Mouse (Mus musculus): ENCODE measurements around the gene Pfdn2. TPM values are rescaled to one million over a fixed set of nuclear protein-coding genes. Genes with fewer than 3 reads are reported as not detected.

Gene Pfdn2
- polyA plus RNA-seq, 1 experiment = 16.2 TPM

DNA sequence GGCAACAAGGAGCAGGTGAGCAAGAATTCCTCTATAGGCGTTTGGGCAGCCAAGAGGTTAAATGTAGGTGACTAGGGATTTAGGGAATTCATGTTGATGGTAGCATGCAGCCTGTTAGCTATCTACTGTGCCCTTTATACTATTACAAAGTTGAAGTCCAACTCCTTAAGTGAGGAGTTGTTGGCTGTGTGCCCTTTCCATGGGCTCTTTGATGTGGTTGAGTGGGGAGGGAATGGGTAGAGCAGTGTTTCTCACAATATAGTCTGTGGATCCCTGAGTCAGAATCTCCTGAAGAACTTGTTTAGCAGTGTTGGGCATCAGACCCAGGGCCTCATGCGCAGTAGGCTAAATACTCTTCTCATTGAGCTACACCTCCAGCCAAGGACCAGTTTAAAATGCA, 11.3 kb downstream of the Pfdn2 start:
- DNase-seq (ENCODE audit: low read depth) = no peak

DNA sequence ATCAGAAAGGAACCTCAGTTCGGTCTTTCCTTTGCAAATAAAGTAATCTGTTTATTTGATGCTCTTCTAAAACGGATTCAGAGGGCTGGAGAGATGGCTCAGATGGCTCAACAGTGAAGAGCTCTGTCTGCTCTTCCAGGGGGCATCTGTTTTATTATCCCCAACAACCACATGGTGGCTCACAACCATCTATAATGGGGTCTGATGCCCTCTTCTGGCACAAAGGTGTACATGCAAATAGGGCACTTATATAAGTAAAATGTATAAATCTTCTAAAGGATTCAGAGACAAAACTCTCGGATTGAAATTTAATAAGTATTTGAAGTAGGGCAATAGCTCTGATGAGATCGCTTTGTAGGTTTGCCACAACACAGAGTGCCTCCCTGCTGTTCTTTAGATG, 13.0 kb downstream of the Pfdn2 start:
- no peak for DNase-seq (ENCODE audit: low read depth)

DNA sequence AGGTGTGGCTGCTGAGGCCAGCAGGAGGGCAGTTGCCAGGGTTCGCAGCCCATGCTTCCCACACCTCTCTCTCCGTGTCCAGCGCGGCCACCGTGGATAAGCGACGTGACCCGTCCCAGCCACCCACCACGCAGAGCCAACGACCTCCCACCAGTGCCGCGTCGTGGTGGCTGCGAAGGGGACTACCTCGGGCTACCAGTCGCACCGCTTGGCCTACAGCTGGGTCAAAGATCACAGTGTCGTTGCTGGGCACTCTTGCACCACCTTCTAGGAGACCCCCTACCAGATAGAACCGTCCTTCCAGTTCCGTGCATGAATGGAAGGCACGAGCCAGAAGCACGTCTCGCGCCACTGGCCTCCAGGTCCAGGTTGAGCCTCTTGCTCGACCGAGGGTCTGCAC, 14.8 kb downstream of the Pfdn2 start:
- no peak for DNase-seq (ENCODE audit: low read depth)

DNA sequence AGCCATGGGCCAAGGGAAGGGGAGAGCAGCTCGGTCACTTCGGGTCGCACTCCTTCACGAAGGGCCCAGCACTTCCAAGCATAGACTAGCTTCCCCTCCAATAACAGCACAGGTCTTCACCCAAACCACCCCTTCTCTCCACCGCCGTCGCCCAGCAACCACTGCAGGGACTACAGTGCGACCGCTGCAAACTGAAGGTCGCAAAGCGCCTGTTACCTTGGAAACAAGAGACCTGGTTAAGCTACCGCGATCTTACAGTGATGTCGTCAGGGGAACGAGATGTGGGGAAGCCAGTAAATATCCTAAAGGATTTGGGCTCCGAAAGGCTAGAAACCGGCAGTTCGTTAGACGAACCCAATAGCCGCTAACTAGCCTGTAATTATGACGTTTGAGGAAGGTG, 15.2 kb downstream of the Pfdn2 start, which contains the start of gene Klhdc9:
Gene Klhdc9, minus strand, starts transcription at position 143 of the 400 bp plus-strand sequence.
- no peak for DNase-seq (ENCODE audit: low read depth)

DNA sequence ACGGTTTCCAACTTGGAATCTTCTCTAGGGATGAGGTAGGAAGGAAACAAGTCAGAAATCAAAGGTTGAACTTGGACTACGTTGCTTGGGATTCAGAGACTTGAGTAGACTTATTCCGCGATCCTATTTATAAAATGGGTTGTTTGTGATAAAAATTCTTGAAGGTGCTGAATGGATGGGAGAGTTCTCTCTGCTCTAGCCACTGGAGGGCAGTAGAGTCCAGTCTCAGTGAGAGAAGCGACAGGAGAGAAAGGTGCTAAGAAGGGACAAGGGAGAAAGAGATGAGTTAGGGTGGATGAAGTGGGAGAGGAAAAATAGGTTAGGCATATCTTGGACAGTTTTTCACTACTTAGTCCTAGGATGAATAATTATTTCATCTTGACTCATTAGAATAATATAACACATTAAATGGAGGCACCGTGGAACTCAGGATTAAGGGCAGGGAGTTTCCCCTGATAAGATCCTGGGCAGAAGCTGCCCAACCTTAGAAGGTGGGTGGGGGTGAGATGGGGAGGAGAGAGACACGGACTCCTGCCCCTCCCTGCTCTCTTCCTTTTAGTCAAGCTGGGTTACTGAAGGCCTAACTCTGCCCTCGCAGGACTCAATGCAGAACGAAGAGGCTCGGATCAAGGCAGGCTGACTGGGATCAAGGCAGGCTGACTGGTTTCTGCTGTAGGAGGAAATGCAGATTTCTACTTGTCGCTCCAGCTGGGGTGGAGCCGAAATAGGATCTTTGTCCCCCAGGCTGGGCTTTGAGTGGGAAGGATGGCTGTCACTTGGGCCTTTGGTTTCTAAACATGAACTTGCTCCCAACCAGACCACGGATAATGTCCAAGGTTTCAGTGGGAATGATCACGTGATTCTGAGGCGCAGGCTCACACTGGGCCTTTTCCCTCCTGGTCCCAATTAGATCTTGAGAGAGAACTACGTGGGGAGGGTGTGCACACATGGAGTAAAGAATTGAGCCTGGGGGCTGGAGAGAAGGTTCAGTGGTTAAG, 15.9 kb downstream of the Pfdn2 start:
- DNase-seq (ENCODE audit: low read depth) = no peak

DNA sequence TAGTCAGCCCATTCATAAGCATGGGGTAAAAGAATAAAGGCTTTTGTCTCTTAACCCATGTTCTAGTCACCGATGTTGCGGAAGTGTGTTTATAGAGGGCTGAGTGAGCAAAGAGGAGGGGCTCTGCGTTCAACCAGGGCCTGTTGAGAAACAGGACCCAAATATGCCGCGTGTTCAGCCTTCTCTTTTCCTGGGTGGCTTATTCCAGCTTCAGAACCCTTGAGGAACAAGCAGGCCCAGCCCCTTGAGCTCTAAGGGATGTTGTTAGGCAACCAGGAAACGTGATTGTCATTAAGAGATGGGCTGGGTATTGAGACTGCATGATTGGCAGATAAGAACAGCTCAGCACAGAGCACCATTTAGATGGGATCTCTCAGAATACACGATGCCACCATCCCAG, 20.5 kb downstream of the Pfdn2 start:
- no peak for DNase-seq (ENCODE audit: low read depth)

DNA sequence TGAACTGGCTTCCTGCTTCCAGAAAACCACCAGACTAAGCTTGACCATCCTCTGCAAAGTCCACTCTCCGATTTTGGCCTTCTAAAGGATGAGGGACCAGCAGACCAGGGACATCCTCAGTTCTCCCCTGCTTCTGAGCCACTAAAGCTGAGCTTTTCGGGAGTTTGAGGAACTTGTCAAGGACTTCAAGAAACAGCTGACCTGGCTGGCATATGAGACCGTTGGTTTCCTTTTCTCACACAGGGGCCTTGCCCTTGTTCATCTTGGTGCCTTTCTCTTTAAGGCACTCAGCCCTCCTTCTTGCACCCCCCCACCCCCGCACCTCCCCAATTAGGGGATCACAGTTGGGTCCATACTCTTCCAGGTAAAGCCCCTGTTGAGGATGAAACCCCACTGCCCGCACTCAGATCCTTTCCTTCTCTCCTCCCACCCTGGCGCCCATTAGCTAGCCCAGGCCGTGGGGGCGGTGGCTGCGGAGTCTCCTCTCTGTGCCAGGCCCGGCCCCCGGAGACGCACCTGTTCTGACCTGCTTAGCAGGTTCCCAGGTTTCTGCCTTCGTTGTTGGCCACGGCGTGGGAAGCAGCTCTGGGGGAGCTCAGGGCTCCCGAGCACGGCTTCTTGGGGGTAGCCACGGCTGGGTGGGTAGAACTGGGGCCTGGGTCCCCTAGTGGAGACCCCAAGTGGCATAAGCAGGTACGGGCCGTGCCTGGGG, 24.5 kb downstream of the Pfdn2 start, which contains the start of gene Nectin4:
Gene Nectin4, plus strand, starts transcription at position 255 of the 712 bp plus-strand sequence.
- no peak for DNase-seq (ENCODE audit: low read depth)

DNA sequence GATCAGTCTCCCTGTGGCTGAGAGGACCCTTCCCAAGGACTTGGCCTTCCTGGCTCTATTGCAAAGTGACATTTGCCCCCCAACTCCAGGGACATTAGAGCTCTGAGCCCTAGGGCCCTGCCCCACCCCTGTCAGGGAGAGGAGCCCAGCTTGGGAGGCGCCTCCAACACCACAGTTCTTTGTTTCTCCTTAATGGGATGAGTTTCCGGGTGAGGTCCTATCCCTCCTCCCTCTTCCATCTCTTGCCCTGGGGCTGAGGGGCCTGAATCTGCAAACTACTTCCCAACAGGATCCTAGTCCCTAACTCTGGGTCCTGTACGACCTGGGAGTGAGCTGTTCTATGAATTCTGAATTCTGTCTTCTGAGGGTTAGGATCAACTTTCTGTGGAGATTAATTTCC, 27.4 kb downstream of the Pfdn2 start:
- DNase-seq (ENCODE audit: low read depth) = no peak

DNA sequence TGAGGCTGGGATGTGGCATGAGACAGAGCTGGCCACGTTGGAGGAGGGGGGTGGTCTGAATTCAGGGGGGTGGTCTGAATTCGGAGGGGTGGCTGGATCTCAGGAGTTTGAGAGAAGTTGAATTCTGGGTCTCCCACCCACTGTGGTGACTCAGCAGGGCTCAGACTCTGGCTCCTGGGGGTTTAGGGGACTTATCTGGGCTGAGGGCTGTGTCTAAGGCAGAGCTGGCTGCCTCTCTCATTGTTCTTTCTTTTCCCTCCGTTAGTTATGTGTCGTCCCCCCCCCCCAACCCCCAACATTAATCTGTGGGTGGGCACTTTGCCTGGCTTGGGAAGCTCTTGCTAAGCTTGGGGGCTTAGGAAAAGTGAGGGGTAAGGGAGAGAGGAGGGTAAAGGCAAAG, 28.5 kb downstream of the Pfdn2 start:
- DNase-seq (ENCODE audit: low read depth) = no peak

DNA sequence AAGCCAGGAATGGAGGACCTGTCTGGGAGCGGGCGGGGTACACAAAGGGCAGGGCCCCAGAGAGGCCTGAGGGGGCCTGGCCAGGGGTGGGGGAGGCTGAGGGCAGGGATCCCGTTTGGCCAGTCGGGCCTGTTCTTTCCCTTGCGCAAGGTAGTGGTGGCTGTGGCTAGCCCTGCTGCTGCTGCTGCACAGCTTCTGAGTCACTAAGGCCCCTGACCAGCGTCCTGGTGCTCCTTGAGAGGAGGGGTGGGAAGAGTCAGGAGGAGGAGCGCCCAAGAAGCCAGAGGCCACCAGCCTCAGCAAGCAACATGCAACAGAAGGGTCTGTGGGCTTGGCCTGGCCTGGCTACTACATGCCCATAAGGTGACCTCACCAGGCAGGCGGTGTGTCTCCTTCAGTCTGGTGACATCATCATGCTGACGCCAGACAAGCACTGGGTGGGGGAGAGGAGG, 30.2 kb downstream of the Pfdn2 start:
- DNase-seq (ENCODE audit: low read depth) = no peak

DNA sequence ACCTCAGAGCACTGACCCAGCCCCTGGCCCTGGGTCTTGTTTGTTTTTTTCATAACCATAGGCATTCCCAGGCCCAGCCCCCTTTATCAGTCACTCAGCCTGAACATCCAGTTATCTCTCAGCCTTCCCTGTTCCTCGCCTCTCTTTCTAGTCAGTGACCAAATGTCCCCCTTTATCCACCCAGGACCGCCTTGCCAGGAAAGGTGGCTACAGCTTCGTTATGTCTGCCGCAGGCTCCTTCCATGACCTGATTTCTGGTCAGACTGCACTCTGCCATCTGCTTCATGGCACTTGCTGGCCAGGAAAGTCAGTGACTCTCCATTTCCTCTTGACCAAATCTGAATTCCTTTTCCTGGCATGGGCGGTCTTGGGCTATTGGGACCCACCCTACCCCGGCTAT, 32.8 kb downstream of the Pfdn2 start:
- DNase-seq (ENCODE audit: low read depth) = no peak

DNA sequence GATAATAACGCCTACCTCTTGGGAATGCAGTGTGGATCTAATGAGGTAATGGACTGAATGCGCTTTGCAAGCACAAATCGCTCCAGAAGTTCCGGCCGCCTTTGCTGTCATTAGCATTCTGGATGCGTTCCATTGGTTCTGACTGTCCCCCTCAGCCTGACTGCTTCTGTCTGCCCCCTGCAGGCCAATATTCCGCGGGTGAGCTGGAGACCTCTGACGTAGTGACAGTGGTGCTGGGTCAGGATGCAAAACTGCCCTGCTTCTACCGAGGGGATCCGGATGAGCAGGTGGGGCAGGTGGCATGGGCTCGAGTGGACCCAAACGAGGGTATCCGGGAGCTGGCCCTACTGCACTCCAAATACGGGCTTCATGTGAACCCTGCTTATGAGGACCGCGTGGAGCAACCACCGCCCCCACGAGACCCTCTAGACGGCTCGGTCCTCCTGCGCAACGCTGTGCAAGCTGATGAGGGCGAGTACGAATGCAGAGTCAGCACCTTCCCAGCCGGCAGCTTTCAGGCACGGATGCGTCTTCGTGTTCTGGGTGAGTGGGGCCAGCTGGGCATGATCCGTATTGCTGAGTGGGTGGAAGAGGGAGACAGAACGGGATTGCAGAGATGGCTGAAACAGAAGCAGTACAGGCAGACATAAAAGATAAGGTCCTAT, 34.6 kb downstream of the Pfdn2 start:
- DNase-seq (ENCODE audit: low read depth) = no peak

DNA sequence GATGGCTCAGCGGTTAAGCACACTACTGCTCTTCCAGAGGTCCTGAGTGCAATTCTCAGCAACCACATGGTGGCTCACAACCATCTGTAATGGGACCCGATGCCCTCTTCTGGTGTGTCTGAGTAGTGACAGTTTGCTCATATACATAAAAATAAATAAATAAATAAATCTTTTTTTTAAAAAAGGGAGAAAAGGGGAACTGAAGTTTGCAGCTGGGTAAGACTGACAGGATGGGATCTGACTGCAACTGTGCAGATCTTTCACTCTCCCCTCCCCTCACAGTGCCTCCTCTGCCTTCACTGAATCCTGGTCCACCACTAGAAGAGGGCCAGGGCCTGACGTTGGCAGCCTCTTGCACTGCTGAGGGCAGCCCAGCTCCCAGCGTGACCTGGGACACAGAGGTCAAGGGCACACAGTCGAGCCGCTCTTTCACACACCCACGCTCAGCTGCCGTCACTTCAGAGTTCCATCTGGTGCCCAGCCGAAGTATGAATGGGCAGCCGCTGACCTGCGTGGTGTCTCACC, 36.7 kb downstream of the Pfdn2 start:
- DNase-seq (ENCODE audit: low read depth) = no peak

DNA sequence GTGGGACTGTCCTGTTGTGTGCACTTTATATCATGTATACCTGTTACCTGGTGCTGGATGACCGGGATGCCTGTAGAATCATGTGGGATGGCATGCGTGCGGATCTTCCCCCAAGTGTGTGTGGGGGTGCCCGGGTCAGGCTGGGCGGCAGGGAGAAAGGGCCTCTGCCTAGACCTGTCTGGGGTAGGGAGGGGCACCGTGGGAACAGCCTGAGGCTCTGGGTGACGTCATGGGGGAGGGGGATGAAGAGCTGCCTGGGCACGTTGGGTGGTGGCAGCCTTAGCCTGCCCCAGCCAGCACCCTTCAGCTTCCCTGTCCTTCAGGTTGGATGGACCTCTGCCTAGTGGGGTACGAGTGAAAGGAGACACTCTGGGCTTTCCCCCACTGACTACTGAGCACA, 38.9 kb downstream of the Pfdn2 start:
- no peak for DNase-seq (ENCODE audit: low read depth)

DNA sequence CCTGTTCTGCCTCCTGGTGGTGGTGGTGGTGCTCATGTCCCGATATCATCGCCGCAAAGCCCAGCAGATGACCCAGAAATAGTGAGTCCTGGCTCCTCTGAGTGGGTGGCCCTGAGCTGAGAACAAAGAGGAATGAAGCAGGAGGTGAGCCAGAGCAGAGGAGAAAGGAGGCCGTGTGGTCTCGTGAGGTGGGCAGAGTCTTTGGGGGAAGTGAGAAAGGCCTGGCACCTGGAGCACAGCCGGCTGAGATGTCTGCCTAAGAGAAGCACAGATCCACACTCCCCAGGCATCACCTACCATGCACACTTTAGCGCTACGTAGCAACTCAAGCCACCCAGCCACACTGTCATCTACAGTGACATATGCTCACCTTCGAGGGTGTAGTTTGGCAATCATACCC, 39.7 kb downstream of the Pfdn2 start:
- DNase-seq (ENCODE audit: low read depth) = no peak

DNA sequence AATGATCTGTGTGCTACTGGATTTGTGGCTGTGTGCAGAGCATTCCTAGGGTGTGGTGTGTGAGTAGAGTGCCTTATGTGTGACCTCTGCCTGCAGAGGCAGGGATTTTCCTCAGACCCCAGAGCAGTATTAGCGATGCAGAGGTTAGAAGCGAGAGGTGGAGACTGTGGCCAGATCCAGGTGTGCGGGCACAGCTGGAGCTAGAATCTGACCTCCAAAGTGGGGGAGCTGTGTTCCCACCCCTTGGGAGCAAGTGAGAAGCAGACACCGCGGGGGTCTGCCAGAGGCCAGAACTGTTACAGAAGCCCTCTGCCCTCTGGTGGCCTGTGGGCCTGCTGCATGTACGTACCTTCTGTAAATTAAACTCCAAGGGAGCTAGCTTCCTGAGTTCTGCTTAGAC, 41.6 kb downstream of the Pfdn2 start:
- no peak for DNase-seq (ENCODE audit: low read depth)

DNA sequence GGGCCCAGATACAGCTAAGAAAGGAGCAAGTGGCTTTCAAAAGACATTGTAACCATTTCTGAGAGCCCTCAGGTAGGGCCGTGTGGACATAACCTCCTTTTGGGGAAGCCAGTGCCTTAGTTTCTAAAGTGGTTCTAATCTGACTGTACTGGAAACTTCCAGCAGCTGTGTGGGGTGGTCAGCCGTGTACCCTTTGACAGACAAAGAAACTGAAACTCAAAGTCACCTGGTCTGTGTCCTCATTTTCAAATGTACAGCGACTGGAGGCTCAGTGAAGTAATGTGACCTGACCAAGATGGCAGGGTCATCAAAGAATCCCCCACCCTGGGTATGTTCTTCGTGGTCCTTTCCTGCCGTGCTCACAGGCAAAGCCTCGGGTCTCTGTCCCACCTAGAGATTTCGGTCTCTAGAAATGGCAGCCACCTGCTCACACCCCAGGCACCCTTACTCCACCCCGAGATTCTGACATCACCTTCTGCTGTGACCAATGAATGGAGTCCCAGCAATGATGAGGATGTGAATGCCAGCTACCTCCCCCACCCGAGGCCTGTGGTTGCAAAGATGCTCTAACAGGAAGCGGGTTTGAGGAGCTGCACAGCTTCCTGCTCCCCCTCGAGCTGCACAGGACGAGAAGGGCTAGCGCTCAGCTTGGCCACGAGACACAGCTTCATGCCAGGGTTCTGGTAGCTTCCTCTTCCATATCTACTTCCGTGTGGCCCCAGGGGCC, 43.1 kb downstream of the Pfdn2 start, which contains the start of gene Arhgap30:
Gene Arhgap30, plus strand, starts transcription at position 579 of the 727 bp plus-strand sequence.
- no peak for DNase-seq (ENCODE audit: low read depth)

DNA sequence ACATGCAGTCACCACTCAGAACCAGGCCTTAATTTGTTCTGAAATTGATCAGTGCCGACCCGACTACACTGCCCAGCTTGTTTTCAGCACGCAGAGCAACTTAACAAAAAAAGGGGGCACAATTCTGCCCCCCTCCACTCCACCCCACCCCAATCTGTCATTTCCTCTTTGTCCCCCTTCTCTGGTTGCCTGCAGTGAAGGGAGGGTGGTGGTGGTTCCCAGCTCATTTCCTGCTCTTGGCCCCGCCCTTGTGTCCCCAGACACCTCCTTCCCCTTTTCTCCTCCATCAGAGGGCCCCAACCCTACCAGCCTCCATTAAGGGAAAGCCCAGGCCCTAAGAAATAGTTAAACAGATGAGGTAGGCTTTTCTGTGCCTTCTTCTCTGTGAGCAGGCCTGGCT, 44.6 kb downstream of the Pfdn2 start:
- no peak for DNase-seq (ENCODE audit: low read depth)

DNA sequence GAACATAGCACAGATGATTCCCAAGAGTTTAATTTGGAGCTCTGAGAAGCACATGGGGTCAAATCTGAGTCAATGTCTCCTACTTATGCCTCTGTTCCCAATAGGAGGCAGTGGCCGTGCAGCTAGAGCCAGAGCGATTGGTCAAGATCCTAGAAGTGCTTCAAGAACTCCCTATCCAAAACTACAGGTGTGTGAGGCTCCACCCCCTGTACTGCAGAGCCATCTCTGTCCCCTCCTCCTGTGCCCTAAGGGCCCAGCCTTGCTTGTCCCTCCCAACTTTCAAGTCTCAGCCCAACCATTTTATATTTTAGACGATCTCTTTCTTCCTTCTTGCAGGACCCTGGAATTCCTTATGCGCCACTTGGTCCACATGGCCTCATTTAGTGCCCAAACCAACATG, 56.4 kb downstream of the Pfdn2 start:
- DNase-seq (ENCODE audit: low read depth) = no peak

DNA sequence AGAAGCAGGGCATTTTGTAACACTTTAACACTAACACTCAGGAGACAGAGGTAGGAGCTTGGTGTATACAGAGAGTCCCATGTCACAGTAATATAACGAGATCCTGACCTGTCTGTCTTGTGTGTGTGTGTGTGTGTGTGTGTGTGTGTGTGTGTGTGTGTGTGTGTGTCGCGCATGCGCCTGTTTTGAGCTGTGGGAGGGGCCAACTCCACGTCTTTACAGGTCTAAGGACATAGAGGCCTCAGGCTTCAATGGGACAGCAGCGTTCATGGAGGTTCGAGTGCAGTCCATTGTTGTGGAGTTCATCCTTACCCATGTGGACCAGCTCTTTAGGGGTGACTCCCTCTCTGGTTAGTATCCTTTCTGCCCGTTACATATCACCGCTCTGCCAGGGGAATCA, 57.5 kb downstream of the Pfdn2 start:
- DNase-seq (ENCODE audit: low read depth) = no peak

DNA sequence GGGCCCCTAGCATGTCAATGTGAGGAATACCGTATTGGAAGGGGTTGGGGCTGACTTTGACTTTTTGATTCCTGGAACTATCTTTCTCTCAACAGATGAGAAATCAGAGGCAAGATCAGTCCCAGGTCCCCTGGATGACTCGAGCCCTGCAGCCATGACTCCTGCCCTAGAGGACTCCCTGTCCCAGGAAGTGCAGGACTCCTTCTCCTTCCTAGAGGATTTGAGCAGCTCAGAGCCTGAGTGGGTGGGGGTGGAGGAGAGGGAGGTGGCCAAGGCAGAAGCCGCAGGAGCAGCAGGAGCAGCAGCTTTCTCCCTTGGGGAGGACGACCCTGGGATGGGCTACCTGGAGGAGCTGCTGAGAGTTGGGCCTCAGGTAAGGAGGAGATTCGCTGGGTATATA, 61.8 kb downstream of the Pfdn2 start:
- no peak for DNase-seq (ENCODE audit: low read depth)

All from gonadal fat pad, adult 2 months (tissue).